In genomic region chr1:169051085-169051862, GRCm38 (mm10) we compare ENCODE assay signal across 8 mouse cellular contexts.
DNase-seq lines count a peak whose midpoint lies in the region; ATAC-seq lines count a peak whose summit lies in the region.
"Had no signal": no experiment of that assay in that cellular context is flagged by ENCODE, and none has a peak within 500 bp of the region (broad histone marks: within the 10 kb centered on the region; RNA-seq: fewer than 3 reads in every experiment).

No protein-coding gene starts in this region.

- 19% methylated on average over 11 of the region's 11 CpGs for WGBS in hindbrain, embryonic 14.5 days
- WGBS in midbrain, embryonic 15.5 days: 27% methylated on average over 11 of the region's 11 CpGs

- no peak overlapping the region for H3K27ac ChIP-seq in hindbrain, embryonic 14.5 days
- H3K27ac ChIP-seq in midbrain, embryonic 15.5 days: no peak overlapping the region

- DNase-seq in MN1 (ENCODE audit: low spot score): peak; percentile 37
- DNase-seq in embryo, embryonic 9.5 days (ENCODE audit: extremely low spot score): peak; percentile 42
- DNase-seq in hindbrain, embryonic 14.5 days (ENCODE audit: low spot score): peak; percentile 68
- DNase-seq in adrenal gland, postnatal 14 days: no peak
- DNase-seq in urinary bladder, postnatal 36 days (ENCODE audit: low spot score in 2 of 2): no peak
- DNase-seq in urinary bladder, adult 18-20 months (ENCODE audit: low spot score in 2 of 2): no peak
- DNase-seq: cerebellum, adult 9-10 months had no signal

- H3K4me1 ChIP-seq in hindbrain, embryonic 14.5 days (replicated peaks; ENCODE audit: control insufficient read depth, insufficient read depth, low read length): no peaks in the 10 kb centered on the region; the same call in 1 of the 2 replicates
- H3K4me1 ChIP-seq in midbrain, embryonic 15.5 days: no peaks in the 10 kb centered on the region

- ATAC-seq in hindbrain, embryonic 14.5 days (ENCODE audit: low FRiP score): peak; percentile 91
- ATAC-seq in midbrain, embryonic 15.5 days (replicated peaks): peak; percentile 84

- H3K4me2 ChIP-seq in hindbrain, embryonic 14.5 days (replicated peaks): peak overlapping the region; percentile 16
- peak overlapping the region; percentile 8; the same call in 1 of the 2 replicates for H3K4me2 ChIP-seq in midbrain, embryonic 15.5 days

- no peaks in the 10 kb centered on the region for H3K36me3 ChIP-seq in hindbrain, embryonic 14.5 days (replicated peaks; ENCODE audit: control insufficient read depth, insufficient read depth)
- H3K36me3 ChIP-seq in midbrain, embryonic 15.5 days (replicated peaks): no peaks in the 10 kb centered on the region

- no peak overlapping the region for H3K4me3 ChIP-seq in hindbrain, embryonic 14.5 days (replicated peaks; ENCODE audit: low read length)
- H3K4me3 ChIP-seq in midbrain, embryonic 15.5 days: no peak overlapping the region

- H3K9ac ChIP-seq in hindbrain, embryonic 14.5 days: no peak overlapping the region
- H3K9ac ChIP-seq in midbrain, embryonic 15.5 days: no peak overlapping the region

- H3K27me3 ChIP-seq in hindbrain, embryonic 14.5 days (ENCODE audit: control insufficient read depth, insufficient read depth, low read length): 0 out of 2 replicates have a peak, but pooled peaks cover 4% of the 10 kb centered on the region
- no peaks in the 10 kb centered on the region for H3K27me3 ChIP-seq in midbrain, embryonic 15.5 days (replicated peaks)

- H3K9me3 ChIP-seq in hindbrain, embryonic 14.5 days (ENCODE audit: control insufficient read depth, low read length): no peaks in the 10 kb centered on the region
- H3K9me3 ChIP-seq in midbrain, embryonic 15.5 days: no peaks in the 10 kb centered on the region

Comparison
In these comparisons a context has a peak if more than half of its experiments do, and no peak if none do; other contexts are left out.
1. DNase-seq: peak in MN1 (single experiment), embryo, embryonic 9.5 days (single experiment) and hindbrain, embryonic 14.5 days (single experiment); none in adrenal gland, postnatal 14 days (single experiment), urinary bladder, postnatal 36 days (0 of 2) and urinary bladder, adult 18-20 months (0 of 2).